Mouse (Mus musculus) gastrocnemius, postnatal 4 days (tissue): ENCODE measurements around the gene Nup160. TPM values are rescaled to one million over a fixed set of nuclear protein-coding genes. Genes with fewer than 3 reads are reported as not detected.

ENCODE experiments used
- DNase-seq, 2 experiments: peaks; one replicate each; pipeline ENCODE4 v3.0.0; 2021 to 2022; ENCODE audit warnings: low spot score in 2 of 2, mixed read lengths in 2 of 2
- long read RNA-seq, 2 experiments: library from polyadenylated mRNA; stranded (forward); transcript quantifications; one replicate each; pipeline ENCODE4 v2.0.0; 2021
- total RNA-seq, 2 experiments: library from RNA; stranded (reverse); gene quantifications; 2 replicates each; pipeline ENCODE4 v1.2.3; 2021

The Nup160 gene
- 10 to 100 TPM; 17.1 to 22.3 TPM for total RNA-seq
- long read RNA-seq, experiment 1, partial matches to known transcripts = 11 of 11 reads
- long read RNA-seq, experiment 1, other reads (novel, unspliced or antisense) = 0 of 11 reads
- long read RNA-seq, experiment 2, partial matches to known transcripts = 12 of 15 reads
- long read RNA-seq, experiment 2, other reads (novel, unspliced or antisense) = 3 of 15 reads

- no peak for DNase-seq
These were observed at the start of gene Nup160 for GRCm38 (mm10) chr2:90677007-90677406. Nup160 (plus strand) TSS chr2:90677215.

GRCm38 (mm10) chr2:90628261-90628660 lies 48.8 kb upstream of the Nup160 start:
- no peak for DNase-seq

- no peak for DNase-seq
These were observed 47.5 kb upstream of the Nup160 start for GRCm38 (mm10) chr2:90629552-90629951.

- no peak for DNase-seq
These were observed 44.9 kb upstream of the Nup160 start for GRCm38 (mm10) chr2:90631938-90632733.

- no peak for DNase-seq
These were observed 42.3 kb upstream of the Nup160 start for GRCm38 (mm10) chr2:90634671-90635070.

GRCm38 (mm10) chr2:90635085-90635723 lies 41.8 kb upstream of the Nup160 start:
- no peak for DNase-seq

- DNase-seq = no peak
These were observed 40.2 kb upstream of the Nup160 start for GRCm38 (mm10) chr2:90636853-90637252.

- no peak for DNase-seq
These were observed 37.8 kb upstream of the Nup160 start for GRCm38 (mm10) chr2:90638986-90639746.

GRCm38 (mm10) chr2:90639747-90640699 lies 37.0 kb upstream of the Nup160 start:
- DNase-seq = no peak

- no peak for DNase-seq
These were observed 35.9 kb upstream of the Nup160 start for GRCm38 (mm10) chr2:90641007-90641709.

- DNase-seq = no peak
These were observed 35.3 kb upstream of the Nup160 start for GRCm38 (mm10) chr2:90641710-90642039.

GRCm38 (mm10) chr2:90647084-90647483 lies 29.9 kb upstream of the Nup160 start:
- DNase-seq = no peak

GRCm38 (mm10) chr2:90649405-90649804 lies 27.6 kb upstream of the Nup160 start:
- no peak for DNase-seq

GRCm38 (mm10) chr2:90649965-90650364 lies 27.1 kb upstream of the Nup160 start:
- no peak for DNase-seq

- no peak for DNase-seq
These were observed 24.9 kb upstream of the Nup160 start for GRCm38 (mm10) chr2:90652101-90652500.

- no peak for DNase-seq
These were observed 24.0 kb upstream of the Nup160 start for GRCm38 (mm10) chr2:90652993-90653392.

GRCm38 (mm10) chr2:90655449-90655848 lies 21.6 kb upstream of the Nup160 start:
- no peak for DNase-seq

- no peak for DNase-seq
These were observed 18.4 kb upstream of the Nup160 start for GRCm38 (mm10) chr2:90658613-90659012.

- no peak for DNase-seq
These were observed 18.0 kb upstream of the Nup160 start for GRCm38 (mm10) chr2:90659016-90659415.

- no peak for DNase-seq
These were observed 17.4 kb upstream of the Nup160 start for GRCm38 (mm10) chr2:90659639-90660038.
